Mouse (Mus musculus) gastrocnemius, postnatal 10 days (tissue): Measurements from ENCODE around the gene Dnaja4. TPM values are rescaled to one million over a fixed set of nuclear protein-coding genes. Genes with fewer than 3 reads are reported as not detected.

Experiments
- DNase-seq: peaks from one replicate; pipeline ENCODE4 v3.0.0; 2021; ENCODE audit warnings: mixed read lengths
- microRNA-seq, 2 experiments: library from miRNA; unstranded; fragments of <30 nt; microRNA quantifications; one replicate each; pipeline ENCODE4 v1.2.0; 2021
- total RNA-seq, 2 experiments: library from RNA; stranded (reverse); gene quantifications; 2 replicates each; pipeline ENCODE4 v1.2.3; 2021

The Dnaja4 gene
- total RNA-seq, 2 experiments from 2014 or later, result 42.3 to 48.3 TPM

GRCm38 (mm10) chr9:54751684-54752083, 53.0 kb downstream of the Dnaja4 start:
- DNase-seq, result no peak

- DNase-seq, result no peak
These were observed 53.7 kb downstream of the Dnaja4 start for GRCm38 (mm10) chr9:54752201-54752943.

- no peak for DNase-seq
These were observed 54.2 kb downstream of the Dnaja4 start for GRCm38 (mm10) chr9:54752944-54753295.

GRCm38 (mm10) chr9:54759592-54759991, 60.9 kb downstream of the Dnaja4 start:
- no peak for DNase-seq

GRCm38 (mm10) chr9:54764091-54764490, 65.4 kb downstream of the Dnaja4 start:
- DNase-seq, result no peak

- no peak for DNase-seq
These were observed 66.0 kb downstream of the Dnaja4 start, which contains the start of gene Crabp1 for GRCm38 (mm10) chr9:54764561-54765217. TSS of gene Crabp1 (plus strand) at chr9:54764748.

- DNase-seq, result no peak
These were observed 66.8 kb downstream of the Dnaja4 start for GRCm38 (mm10) chr9:54765336-54766085.

Small RNAs within 50 kb of the gene (microRNA-seq; reads per million reads assigned to microRNA genes)
- 0 reads per million in 2 experiments for gene Mir5710

Other genes with a start within 250 kb of the Dnaja4 start
- 1 to 10 TPM; 5.5 to 7.0 TPM for gene Dmxl2, start 197.2 kb upstream of the Dnaja4 start, total RNA-seq
- not detected for gene Sh2d7, start 159.9 kb upstream of the Dnaja4 start, total RNA-seq
- 10 to 100 TPM; 23.6 to 23.9 TPM for gene Cib2, start 138.7 kb upstream of the Dnaja4 start, total RNA-seq
- 100 to 1,000 TPM; 320 to 400 TPM for gene Idh3a, start 112.5 kb upstream of the Dnaja4 start, total RNA-seq
- gene Acsbg1, start 37.0 kb upstream of the Dnaja4 start, total RNA-seq, result under 1 TPM; 0.93 to 0.96 TPM
- gene Wdr61, start 35.6 kb downstream of the Dnaja4 start, total RNA-seq, result 10 to 100 TPM; 27.6 to 32.0 TPM
- gene Crabp1, start 65.9 kb downstream of the Dnaja4 start, total RNA-seq, result 1 to 10 TPM; 2.6 to 4.3 TPM
- 10 to 100 TPM; 31.6 to 36.2 TPM for gene Ireb2, start 164.9 kb downstream of the Dnaja4 start, total RNA-seq
- 1 to 10 TPM; 2.0 to 3.0 TPM for gene Hykk, start 218.4 kb downstream of the Dnaja4 start, total RNA-seq